Mouse (Mus musculus) liver, embryonic 14.5 days (tissue): ENCODE results near the gene Tmem179.

Experiments used
- CTCF ChIP-seq: IDR thresholded peaks from 2 replicates; pipeline ENCODE4 v1.5.1; 2016; ENCODE audit warnings: antibody characterized with exemption, low read depth, control low read depth
- EP300 ChIP-seq: IDR thresholded peaks from 2 replicates; pipeline ENCODE4 v1.6.1; 2016; ENCODE audit warnings: antibody characterized with exemption, low read depth

- TF ChIP-seq EP300 (no peak), CTCF (no peak)
Measured at GRCm38 (mm10) chr12:112544946-112545701, 28.6 kb upstream of the Tmem179 start.
